Mouse (Mus musculus): Measurements from ENCODE around the gene Fa2h. TPM values are rescaled to one million over a fixed set of nuclear protein-coding genes. Genes with fewer than 3 reads are reported as not detected.

Fa2h gene
- 0.35 and 0.69 TPM in 2 replicates for polyA plus RNA-seq (2011; ENCODE audit: insufficient read depth, insufficient read length, low read depth, missing spikeins)

- Histone ChIP-seq H3K9ac (ENCODE audit: low read depth, poor library complexity, severe bottlenecking) (peak within 1 kb of the TSS; percentile 66), H3K4me1 (ENCODE audit: control insufficient read depth, insufficient read depth, low read length) (no peaks in the 10 kb centered on the region), H3K4me3 (ENCODE audit: low read depth, low read length) (peak within 1 kb of the TSS; percentile 68), H3K36me3 (ENCODE audit: control insufficient read depth, insufficient read depth, low read length, poor library complexity, severe bottlenecking) (no peaks in the 10 kb centered on the region), H3K9me3 (replicated peaks; ENCODE audit: control insufficient read depth, insufficient read depth, low read length, poor library complexity, severe bottlenecking) (no peaks in the 10 kb centered on the region), H3K27me3 (ENCODE audit: control insufficient read depth, insufficient read depth, low read length, poor library complexity, severe bottlenecking) (peaks cover 5% of the 10 kb centered on the region; the same call in 1 of the 2 replicates), H3K27ac (ENCODE audit: insufficient read depth, low read length) (no peak within 1 kb of the TSS)
- TF ChIP-seq CTCF (IDR thresholded peaks at IDR 0.05; ENCODE audit: low read depth, low read length), result no peak
- TF ChIP-seq EP300 (IDR thresholded peaks at IDR 0.05; ENCODE audit: insufficient read depth, low read depth, low read length), result no peak
- TF ChIP-seq POLR2A (IDR thresholded peaks at IDR 0.05; ENCODE audit: insufficient read depth, low read length), result no peak
Measured at GRCm38 (mm10) chr8:111393391-111394363, at the start of gene Fa2h. Gene Fa2h, minus strand, starts transcription at chr8:111393824.

DNA sequence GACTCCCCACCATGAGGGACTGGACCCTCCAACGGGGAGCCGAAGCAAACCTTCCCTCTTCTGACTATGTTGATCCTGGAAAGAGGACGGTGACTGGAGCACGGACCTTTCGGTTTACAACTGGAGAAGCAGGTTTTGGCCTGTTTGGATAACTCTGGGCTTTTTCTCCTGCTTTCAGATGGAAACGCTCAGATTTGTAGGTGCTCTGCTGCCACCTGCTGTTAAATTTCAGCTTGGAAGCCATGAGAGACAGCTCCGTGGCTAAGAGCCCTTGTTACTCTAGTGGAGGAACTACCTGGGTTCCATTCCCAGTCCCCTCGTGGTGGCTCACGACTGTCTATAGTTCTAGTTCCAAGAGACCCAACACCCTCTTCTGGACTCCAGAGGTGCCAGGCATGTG is 45.6 kb upstream of the Fa2h start:
- Histone ChIP-seq H3K9ac (ENCODE audit: low read depth, poor library complexity, severe bottlenecking) (no peak overlapping the region), H3K27me3 (ENCODE audit: control insufficient read depth, insufficient read depth, low read length, poor library complexity, severe bottlenecking) (no peaks in the 10 kb centered on the region), H3K4me1 (ENCODE audit: control insufficient read depth, insufficient read depth, low read length) (no peaks in the 10 kb centered on the region), H3K4me3 (ENCODE audit: low read depth, low read length) (no peak overlapping the region), H3K27ac (ENCODE audit: insufficient read depth, low read length) (no peak overlapping the region), H3K36me3 (ENCODE audit: control insufficient read depth, insufficient read depth, low read length, poor library complexity, severe bottlenecking) (no peaks in the 10 kb centered on the region), H3K9me3 (replicated peaks; ENCODE audit: control insufficient read depth, insufficient read depth, low read length, poor library complexity, severe bottlenecking) (no peaks in the 10 kb centered on the region)
- TF ChIP-seq EP300 (IDR thresholded peaks at IDR 0.05; ENCODE audit: insufficient read depth, low read depth, low read length) (no peak), CTCF (IDR thresholded peaks at IDR 0.05; ENCODE audit: low read depth, low read length) (peak; percentile 42)

DNA sequence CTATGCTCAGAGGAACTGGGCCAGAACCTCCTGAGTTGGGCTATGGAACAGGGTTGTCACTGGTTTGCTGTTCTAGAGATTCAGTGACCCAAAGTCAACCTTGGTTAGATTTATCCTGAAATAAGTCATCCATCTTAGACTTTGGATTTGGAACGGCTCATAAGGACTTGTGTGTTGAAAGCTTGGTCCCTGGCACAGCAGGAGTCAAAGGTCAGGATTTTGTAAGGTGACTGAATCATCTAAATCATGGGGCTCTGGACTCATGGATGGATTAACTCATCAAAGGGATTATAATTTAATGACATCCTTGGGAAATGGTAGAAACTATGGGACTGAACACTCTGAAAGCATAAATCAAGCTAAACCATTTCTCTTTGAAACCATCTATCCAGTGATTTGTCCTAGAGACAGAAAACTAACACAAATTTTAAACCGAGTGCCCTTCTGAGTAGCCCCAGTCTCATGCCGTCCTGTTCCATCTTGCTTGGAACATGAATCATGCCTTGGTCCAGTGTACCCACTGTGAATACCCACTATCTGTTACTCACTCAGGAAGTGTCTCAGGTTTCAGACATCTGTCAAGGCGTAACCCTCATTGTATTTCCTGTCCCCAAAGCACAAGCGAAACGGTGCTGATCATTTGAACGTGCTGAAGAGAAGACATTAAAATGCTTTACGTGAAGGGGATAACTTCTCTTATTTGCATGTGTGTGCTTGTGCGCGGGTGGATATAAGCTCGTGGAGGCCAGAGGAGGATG is 41.6 kb upstream of the Fa2h start:
- no peaks in the 10 kb centered on the region for H3K27me3 ChIP-seq (ENCODE audit: control insufficient read depth, insufficient read depth, low read length, poor library complexity, severe bottlenecking)
- no peaks in the 10 kb centered on the region for H3K4me1 ChIP-seq (ENCODE audit: control insufficient read depth, insufficient read depth, low read length)
- H3K27ac ChIP-seq (ENCODE audit: insufficient read depth, low read length), result no peak overlapping the region
- no peak overlapping the region for H3K9ac ChIP-seq (ENCODE audit: low read depth, poor library complexity, severe bottlenecking)
- no peak for TF ChIP-seq CTCF (IDR thresholded peaks at IDR 0.05; ENCODE audit: low read depth, low read length)
- no peak for TF ChIP-seq POLR2A (IDR thresholded peaks at IDR 0.05; ENCODE audit: insufficient read depth, low read length)
- TF ChIP-seq EP300 (IDR thresholded peaks at IDR 0.05; ENCODE audit: insufficient read depth, low read depth, low read length), result no peak
- no peaks in the 10 kb centered on the region for H3K9me3 ChIP-seq (replicated peaks; ENCODE audit: control insufficient read depth, insufficient read depth, low read length, poor library complexity, severe bottlenecking)
- no peaks in the 10 kb centered on the region for H3K36me3 ChIP-seq (ENCODE audit: control insufficient read depth, insufficient read depth, low read length, poor library complexity, severe bottlenecking)
- no peak overlapping the region for H3K4me3 ChIP-seq (ENCODE audit: low read depth, low read length)

- TF ChIP-seq CTCF (IDR thresholded peaks at IDR 0.05; ENCODE audit: low read depth, low read length), result no peak
- TF ChIP-seq POLR2A (IDR thresholded peaks at IDR 0.05; ENCODE audit: insufficient read depth, low read length), result no peak
- TF ChIP-seq EP300 (IDR thresholded peaks at IDR 0.05; ENCODE audit: insufficient read depth, low read depth, low read length), result no peak
- no peaks in the 10 kb centered on the region for H3K9me3 ChIP-seq (replicated peaks; ENCODE audit: control insufficient read depth, insufficient read depth, low read length, poor library complexity, severe bottlenecking)
- H3K27ac ChIP-seq (ENCODE audit: insufficient read depth, low read length), result no peak overlapping the region
- H3K4me1 ChIP-seq (ENCODE audit: control insufficient read depth, insufficient read depth, low read length), result no peaks in the 10 kb centered on the region
- no peaks in the 10 kb centered on the region for H3K36me3 ChIP-seq (ENCODE audit: control insufficient read depth, insufficient read depth, low read length, poor library complexity, severe bottlenecking)
- no peaks in the 10 kb centered on the region; the same call in 1 of the 2 replicates for H3K27me3 ChIP-seq (ENCODE audit: control insufficient read depth, insufficient read depth, low read length, poor library complexity, severe bottlenecking)
- H3K9ac ChIP-seq (ENCODE audit: low read depth, poor library complexity, severe bottlenecking), result no peak overlapping the region
- H3K4me3 ChIP-seq (ENCODE audit: low read depth, low read length), result no peak overlapping the region
Measured at GRCm38 (mm10) chr8:111424646-111425045, 31.0 kb upstream of the Fa2h start.

DNA sequence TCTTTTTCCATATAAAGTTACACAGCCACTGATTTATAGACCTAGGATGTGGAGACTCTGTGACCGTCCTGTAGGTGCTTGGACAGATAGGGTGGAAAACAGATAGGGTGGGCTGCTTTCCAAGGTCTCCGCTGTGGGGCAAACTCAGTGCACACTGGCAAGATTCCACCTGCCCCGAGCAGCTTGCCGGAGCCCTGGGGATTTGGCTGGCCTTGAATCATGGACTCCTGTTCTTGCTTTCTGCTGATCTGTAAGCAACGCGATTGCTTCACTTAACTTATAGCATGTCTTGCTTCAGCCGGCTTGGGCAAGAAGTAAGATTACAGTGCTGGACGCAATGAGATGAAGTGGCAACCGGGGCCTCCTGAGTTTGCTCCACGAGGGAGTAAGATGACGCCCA is 30.6 kb upstream of the Fa2h start:
- H3K9ac ChIP-seq (ENCODE audit: low read depth, poor library complexity, severe bottlenecking), result no peak overlapping the region
- no peaks in the 10 kb centered on the region for H3K9me3 ChIP-seq (replicated peaks; ENCODE audit: control insufficient read depth, insufficient read depth, low read length, poor library complexity, severe bottlenecking)
- H3K4me1 ChIP-seq (ENCODE audit: control insufficient read depth, insufficient read depth, low read length), result no peaks in the 10 kb centered on the region
- TF ChIP-seq POLR2A (IDR thresholded peaks at IDR 0.05; ENCODE audit: insufficient read depth, low read length) (no peak), CTCF (IDR thresholded peaks at IDR 0.05; ENCODE audit: low read depth, low read length) (no peak), EP300 (IDR thresholded peaks at IDR 0.05; ENCODE audit: insufficient read depth, low read depth, low read length) (no peak)
- no peak overlapping the region for H3K4me3 ChIP-seq (ENCODE audit: low read depth, low read length)
- no peaks in the 10 kb centered on the region for H3K36me3 ChIP-seq (ENCODE audit: control insufficient read depth, insufficient read depth, low read length, poor library complexity, severe bottlenecking)
- H3K27me3 ChIP-seq (ENCODE audit: control insufficient read depth, insufficient read depth, low read length, poor library complexity, severe bottlenecking), result no peaks in the 10 kb centered on the region; the same call in 1 of the 2 replicates
- no peak overlapping the region for H3K27ac ChIP-seq (ENCODE audit: insufficient read depth, low read length)
